Mouse (Mus musculus): ENCODE measurements around the gene Itpripl2. TPM values are rescaled to one million over a fixed set of nuclear protein-coding genes. Genes with fewer than 3 reads are reported as not detected.

Gene Itpripl2
- polyA plus RNA-seq, 1 experiment from 2014 or later, result 0.95 TPM

DNA sequence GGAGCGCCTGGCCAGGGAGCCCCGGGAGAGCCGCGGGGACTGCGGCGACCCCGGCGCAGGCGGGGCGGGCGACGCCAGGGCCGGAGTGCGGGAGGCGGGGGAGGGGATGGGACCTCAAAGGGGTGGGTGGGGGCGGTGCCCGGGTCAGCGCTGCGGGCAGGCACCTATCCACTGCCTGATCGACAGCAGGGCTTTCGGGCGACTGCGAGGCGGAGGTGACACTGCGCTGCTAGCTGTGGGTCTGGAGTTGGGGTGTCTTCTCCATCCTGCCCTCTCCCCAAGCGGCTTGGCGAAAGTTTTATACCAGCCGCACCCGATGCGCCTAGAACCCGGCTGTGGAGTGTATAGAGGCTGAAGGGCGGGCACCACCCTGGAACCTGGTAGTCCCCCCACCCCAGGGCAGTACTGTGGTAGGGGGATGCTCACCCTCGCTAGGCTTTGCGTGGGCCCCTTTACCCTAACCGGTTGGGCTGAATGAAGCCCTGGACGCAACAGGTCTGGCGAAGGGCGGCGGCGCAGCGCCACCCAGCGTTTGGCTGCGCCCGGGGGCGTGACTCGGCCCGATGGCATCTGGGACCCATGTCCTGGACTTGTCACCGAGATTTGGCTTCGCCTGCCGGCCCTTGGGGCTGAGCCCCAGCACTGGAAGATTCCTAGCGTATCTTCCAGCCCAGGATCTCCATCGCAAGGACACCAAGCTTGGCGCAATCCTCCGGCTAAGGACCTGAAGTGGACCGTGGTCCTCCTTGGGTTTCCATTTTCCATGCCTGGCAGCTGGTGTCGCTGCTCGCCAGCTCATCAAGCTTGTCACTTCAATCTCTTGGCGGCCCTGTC is 43.4 kb downstream of the Itpripl2 start, which contains the start of gene Syt17:
TSS of gene Syt17 (minus strand) at position 89 of the 834 bp plus-strand sequence.
- Histone ChIP-seq H3K9me3 (no peaks in the 10 kb centered on the region), H3K4me3 (peak within 1 kb of the TSS; percentile 66), H3K36me3 (replicated peaks) (no peaks in the 10 kb centered on the region), H3K27ac (peak within 1 kb of the TSS; percentile 81), H3K27me3 (ENCODE audit: poor library complexity, severe bottlenecking) (peaks cover 58% of the 10 kb centered on the region), H3K4me1 (peaks cover 30% of the 10 kb centered on the region)
- WGBS, result under 1% methylated on average over 58 of the region's 58 CpGs
- peak; percentile 79 for DNase-seq (ENCODE audit: extremely low spot score, low spot score)

DNA sequence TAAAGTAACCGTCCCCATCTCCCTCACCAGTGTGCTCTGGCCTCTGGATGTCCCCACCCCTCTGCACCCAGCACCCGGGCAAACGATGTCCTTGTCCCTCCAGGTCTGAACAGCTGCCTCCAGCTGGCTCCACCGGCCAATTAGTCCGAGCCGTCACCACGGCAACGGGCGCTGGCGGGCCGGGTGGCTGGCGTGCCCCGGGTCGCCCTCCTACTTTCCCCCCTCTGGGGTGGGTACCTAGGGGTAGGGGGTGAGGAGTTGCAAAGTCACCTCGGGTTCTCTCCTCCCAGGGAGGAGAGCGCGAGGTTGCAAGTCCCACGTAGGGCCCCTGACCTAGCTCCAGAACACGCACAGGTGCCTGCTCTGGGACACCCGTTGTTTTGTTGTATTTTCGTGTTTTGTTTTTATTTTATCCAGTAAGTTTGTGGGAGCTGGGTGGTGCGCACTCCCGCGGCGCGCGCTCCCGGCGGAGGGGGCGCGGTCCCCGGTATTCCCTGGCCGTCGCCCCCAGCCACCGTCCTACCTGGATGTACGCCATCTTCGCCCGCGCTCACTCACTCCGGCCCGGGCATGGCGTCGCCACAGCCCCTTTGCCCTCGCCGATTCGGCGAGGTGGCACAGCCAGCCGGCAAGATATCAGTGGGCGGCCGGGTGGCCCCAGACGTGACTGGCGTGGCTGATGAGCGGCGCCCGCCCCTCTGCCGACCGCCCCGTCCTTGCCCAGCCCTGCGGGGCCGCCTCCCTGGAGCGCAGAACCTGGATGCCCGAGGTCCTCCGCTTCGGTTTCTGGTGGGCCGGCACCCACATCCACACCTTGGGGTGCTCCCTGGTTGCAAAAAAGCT is 44.3 kb downstream of the Itpripl2 start:
- peaks cover 67% of the 10 kb centered on the region for H3K27me3 ChIP-seq (ENCODE audit: poor library complexity, severe bottlenecking)
- under 1% methylated on average over 65 of the region's 65 CpGs for WGBS
- peak overlapping the region; percentile 66 for H3K4me3 ChIP-seq
- H3K4me1 ChIP-seq, result peaks cover 37% of the 10 kb centered on the region
- peak overlapping the region; percentile 81 for H3K27ac ChIP-seq
- H3K9me3 ChIP-seq, result no peaks in the 10 kb centered on the region
- peak; percentile 73 for DNase-seq (ENCODE audit: extremely low spot score, low spot score)
- no peaks in the 10 kb centered on the region for H3K36me3 ChIP-seq (replicated peaks)

DNA sequence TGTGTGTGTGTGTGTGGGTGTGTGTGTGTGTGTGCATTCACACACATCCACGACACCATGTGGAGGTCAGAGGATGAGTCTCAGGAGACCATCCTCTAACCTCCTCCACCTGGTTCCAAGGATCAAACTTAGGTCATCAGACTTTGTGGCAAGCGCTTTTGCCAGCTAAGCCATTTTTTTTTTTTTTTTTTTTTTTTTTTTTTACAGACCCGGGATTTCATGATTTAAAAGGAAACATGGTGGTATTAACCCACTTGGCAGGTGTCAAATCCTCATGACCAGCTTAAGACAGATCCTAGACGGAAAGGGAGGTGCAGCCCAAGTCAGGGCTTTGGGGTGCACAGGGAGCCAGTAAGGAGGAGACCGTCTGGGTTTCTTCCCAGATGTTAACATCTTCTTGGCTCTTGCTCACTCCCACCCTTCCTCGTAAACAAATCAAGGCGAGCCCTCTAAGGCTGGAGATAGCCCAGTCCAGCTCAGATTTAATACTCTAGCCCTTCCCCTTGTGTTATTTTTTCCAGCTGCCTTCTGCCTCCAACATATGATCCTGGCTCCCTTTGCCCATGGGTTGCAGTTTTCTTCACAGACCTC is 47.8 kb downstream of the Itpripl2 start:
- no peaks in the 10 kb centered on the region for H3K9me3 ChIP-seq
- WGBS, result 65% methylated on average over 7 of the region's 7 CpGs
- H3K27ac ChIP-seq, result no peak overlapping the region
- H3K36me3 ChIP-seq (replicated peaks), result no peaks in the 10 kb centered on the region
- H3K27me3 ChIP-seq (ENCODE audit: poor library complexity, severe bottlenecking), result peaks cover 74% of the 10 kb centered on the region
- no peak for DNase-seq (ENCODE audit: extremely low spot score, low spot score)
- H3K4me3 ChIP-seq, result no peak overlapping the region
- peaks cover 38% of the 10 kb centered on the region for H3K4me1 ChIP-seq

DNA sequence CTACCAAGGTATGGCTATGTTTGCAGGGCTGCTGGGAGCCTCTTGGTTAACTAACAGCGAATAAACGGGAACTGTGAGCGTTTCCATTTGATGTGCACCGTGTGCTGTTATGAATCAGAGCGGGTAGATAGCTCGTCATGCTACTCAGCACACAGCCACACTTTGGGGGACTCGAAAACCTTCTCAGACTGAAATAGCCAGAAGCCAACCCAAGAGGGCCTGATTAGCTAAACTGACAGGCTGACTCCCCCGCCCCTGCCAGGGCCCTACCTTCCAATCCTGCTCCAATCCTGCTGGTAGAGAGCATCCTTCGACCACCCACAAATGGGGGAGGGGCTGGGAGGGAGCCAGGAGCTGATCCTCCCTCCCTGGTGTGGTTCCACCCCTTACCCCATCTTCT is 48.4 kb downstream of the Itpripl2 start:
- Histone ChIP-seq H3K36me3 (replicated peaks) (no peaks in the 10 kb centered on the region), H3K4me1 (peaks cover 33% of the 10 kb centered on the region), H3K27me3 (ENCODE audit: poor library complexity, severe bottlenecking) (peaks cover 70% of the 10 kb centered on the region), H3K27ac (no peak overlapping the region), H3K4me3 (no peak overlapping the region), H3K9me3 (no peaks in the 10 kb centered on the region)
- DNase-seq (ENCODE audit: extremely low spot score, low spot score), result no peak
- WGBS, result 4% methylated on average over 9 of the region's 9 CpGs

DNA sequence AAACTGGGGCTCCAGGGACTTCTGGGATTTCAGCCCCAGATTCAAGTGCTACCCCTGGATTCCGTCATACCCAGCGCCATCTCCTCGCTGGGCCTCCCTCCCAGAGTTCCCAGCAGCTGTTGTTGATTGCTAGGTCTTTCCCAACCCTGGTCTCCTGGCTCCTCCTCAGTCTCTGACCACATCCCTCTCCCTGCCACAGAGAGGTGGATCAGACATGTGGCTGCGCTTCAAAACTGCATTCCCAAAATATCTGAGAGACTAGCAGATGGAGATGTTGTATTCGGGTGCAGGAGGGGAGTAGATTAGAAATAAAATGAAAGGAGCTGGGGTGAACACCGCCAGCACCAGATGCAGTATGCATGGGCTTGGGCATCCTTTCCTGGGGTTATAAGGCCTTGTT is 50.2 kb downstream of the Itpripl2 start:
- DNase-seq (ENCODE audit: extremely low spot score, low spot score), result no peak
- 87% methylated on average over 6 of the region's 6 CpGs for WGBS
- Histone ChIP-seq H3K36me3 (replicated peaks) (no peaks in the 10 kb centered on the region), H3K4me1 (peaks cover 16% of the 10 kb centered on the region), H3K27me3 (ENCODE audit: poor library complexity, severe bottlenecking) (peaks cover 52% of the 10 kb centered on the region), H3K4me3 (no peak overlapping the region), H3K9me3 (no peaks in the 10 kb centered on the region), H3K27ac (no peak overlapping the region)

DNA sequence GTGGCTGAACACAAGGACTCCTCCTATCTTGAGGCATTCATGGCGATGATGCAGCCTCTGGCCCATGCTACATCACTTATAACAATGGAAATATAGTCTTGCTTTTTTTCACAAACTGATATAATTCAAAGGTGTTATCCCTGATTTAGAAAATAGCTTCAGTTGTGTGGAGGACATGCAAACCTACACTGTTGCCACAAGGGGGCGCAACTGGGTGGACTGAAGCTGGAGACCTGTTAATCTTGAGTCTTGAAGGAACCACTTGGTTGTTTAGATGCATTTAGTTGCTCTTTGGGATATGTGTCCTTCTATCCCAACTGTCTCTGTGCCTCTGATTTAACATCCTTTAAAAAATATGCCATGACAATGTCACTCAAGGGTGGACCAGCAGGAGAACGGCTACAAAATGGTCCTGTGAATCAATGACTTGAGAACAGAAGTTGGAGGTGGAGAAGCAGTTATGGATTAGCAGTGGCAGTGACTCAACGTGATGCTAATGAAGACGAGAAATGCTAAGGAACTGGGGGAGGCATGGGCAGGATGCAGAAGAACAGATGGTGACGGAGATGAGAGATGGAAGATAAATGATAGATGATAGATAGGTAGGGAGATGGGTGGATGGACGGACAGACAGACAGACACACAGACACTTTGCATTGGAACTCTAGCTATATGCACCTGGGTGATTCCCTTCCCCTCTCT is 54.5 kb downstream of the Itpripl2 start:
- WGBS, result 58% methylated on average over 7 of the region's 7 CpGs
- Histone ChIP-seq H3K27ac (no peak overlapping the region), H3K9me3 (no peaks in the 10 kb centered on the region), H3K27me3 (ENCODE audit: poor library complexity, severe bottlenecking) (peaks cover 10% of the 10 kb centered on the region), H3K36me3 (replicated peaks) (no peaks in the 10 kb centered on the region), H3K4me1 (peaks cover 3% of the 10 kb centered on the region; the same call in 1 of the 2 replicates), H3K4me3 (no peak overlapping the region)
- no peak for DNase-seq (ENCODE audit: extremely low spot score, low spot score)

Other genes with a start within 250 kb of the Itpripl2 start
- 15.9 and 17.5 TPM in 2 replicates for gene Smg1, start 248.3 kb downstream of the Itpripl2 start, polyA plus RNA-seq (2016; fragmentation: Nextera tagmentation; extraction: Ambion mirVana)
- 1.2 and 1.4 TPM in 2 replicates for gene Syt17, start 43.8 kb downstream of the Itpripl2 start, polyA plus RNA-seq (2016; fragmentation: Nextera tagmentation; extraction: Ambion mirVana)
- gene Coq7, start 41.4 kb upstream of the Itpripl2 start, polyA plus RNA-seq (2016; fragmentation: Nextera tagmentation; extraction: Ambion mirVana), result 129 and 135 TPM in 2 replicates
- 6.6 and 7.1 TPM in 2 replicates for gene Tmc7, start 92.8 kb upstream of the Itpripl2 start, polyA plus RNA-seq (2016; fragmentation: Nextera tagmentation; extraction: Ambion mirVana)
- gene Tmc5, start 105.3 kb upstream of the Itpripl2 start, polyA plus RNA-seq (2016; fragmentation: Nextera tagmentation; extraction: Ambion mirVana), result 0.05 and 0.11 TPM in 2 replicates
- gene Gde1, start 213.8 kb upstream of the Itpripl2 start, polyA plus RNA-seq (2016; fragmentation: Nextera tagmentation; extraction: Ambion mirVana), result 76.1 and 82.2 TPM in 2 replicates
- gene Ccp110, start 220.6 kb upstream of the Itpripl2 start, polyA plus RNA-seq (2016; fragmentation: Nextera tagmentation; extraction: Ambion mirVana), result 44.2 and 45.9 TPM in 2 replicates
- gene Vps35l, start 248.3 kb upstream of the Itpripl2 start, polyA plus RNA-seq (2016; fragmentation: Nextera tagmentation; extraction: Ambion mirVana), result 63.1 and 67.2 TPM in 2 replicates

Data from forebrain, embryonic 10.5 days (tissue).